Comparison of ENCODE assay signal across 9 mouse cellular contexts in the genomic region with DNA sequence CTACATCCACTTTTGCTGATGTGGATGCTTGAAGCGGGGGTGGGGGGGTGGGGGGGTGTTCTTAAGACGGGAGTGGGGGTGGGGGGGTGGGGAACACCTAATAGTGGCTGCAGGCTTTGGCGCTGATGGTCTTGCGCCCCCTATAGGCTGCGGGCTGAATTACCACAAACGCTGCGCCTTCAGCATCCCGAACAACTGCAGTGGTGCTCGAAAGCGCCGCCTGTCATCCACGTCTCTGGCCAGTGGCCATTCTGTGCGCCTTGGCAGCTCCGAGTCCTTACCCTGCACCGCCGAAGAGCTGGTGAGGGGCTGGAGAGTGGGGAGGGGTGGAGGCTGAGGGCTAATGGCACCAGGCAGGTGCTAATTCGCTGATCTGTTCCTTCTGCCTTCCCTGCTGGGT. TPM values are rescaled to one million over a fixed set of nuclear protein-coding genes. Genes with fewer than 3 reads are reported as not detected.
DNase-seq lines count a peak whose midpoint lies in the region; ATAC-seq lines count a peak whose summit lies in the region.
"Had no signal": no experiment of that assay in that cellular context is flagged by ENCODE, and none has a peak within 500 bp of the region (broad histone marks: within the 10 kb centered on the region; RNA-seq: fewer than 3 reads in every experiment).

No protein-coding gene starts in this region.

- DNase-seq in midbrain, embryonic 11.5 days (ENCODE audit: low spot score, missing footprints): peak; percentile 96
- DNase-seq in adrenal gland, postnatal 25 days: peak; percentile 50
- peak; percentile 61 for DNase-seq in embryo, embryonic 10.5 days (ENCODE audit: low spot score)
- peak; percentile 57 for DNase-seq in kidney, postnatal 14 days
- peak; percentile 65 for DNase-seq in lung, postnatal 14 days
- DNase-seq in testis, postnatal 10 days (ENCODE audit: low spot score): peak; percentile 81

- no peak overlapping the region for H3K4me3 ChIP-seq in midbrain, embryonic 11.5 days (ENCODE audit: low read depth, low read length)
- H3K4me3 ChIP-seq in midbrain, embryonic 16.5 days (ENCODE audit: low read depth, low read length): no peak overlapping the region
- H3K4me3 ChIP-seq: limb, embryonic 13.5 days; stomach, embryonic 15.5 days had no signal

- no peak overlapping the region for H3K27ac ChIP-seq in midbrain, embryonic 11.5 days (ENCODE audit: low read depth, low read length)
- no peak overlapping the region for H3K27ac ChIP-seq in midbrain, embryonic 16.5 days (ENCODE audit: low read length)
- H3K27ac ChIP-seq: limb, embryonic 13.5 days; stomach, embryonic 15.5 days had no signal

- H3K36me3 ChIP-seq in midbrain, embryonic 11.5 days (ENCODE audit: control insufficient read depth, insufficient read depth, low read length): 0 out of 2 replicates have a peak, but pooled peaks cover 4% of the 10 kb centered on the region
- H3K36me3 ChIP-seq in midbrain, embryonic 16.5 days (ENCODE audit: control insufficient read depth, insufficient read depth, low read length): 0 out of 2 replicates have a peak, but pooled peaks cover 12% of the 10 kb centered on the region

- ATAC-seq in midbrain, embryonic 11.5 days (ENCODE audit: low FRiP score): peak; percentile 48; the same call in 1 of the 2 replicates
- ATAC-seq in midbrain, embryonic 16.5 days: no peak

- H3K27me3 ChIP-seq in midbrain, embryonic 11.5 days (ENCODE audit: control insufficient read depth, insufficient read depth, low read length): no peaks in the 10 kb centered on the region
- H3K27me3 ChIP-seq in midbrain, embryonic 16.5 days (ENCODE audit: control insufficient read depth, insufficient read depth, low read depth, low read length): no peaks in the 10 kb centered on the region
- H3K27me3 ChIP-seq: limb, embryonic 13.5 days; stomach, embryonic 15.5 days had no signal

- H3K9ac ChIP-seq in midbrain, embryonic 11.5 days (ENCODE audit: low read length): no peak overlapping the region
- no peak overlapping the region for H3K9ac ChIP-seq in midbrain, embryonic 16.5 days (ENCODE audit: low read depth, low read length)
- H3K9ac ChIP-seq: limb, embryonic 13.5 days; stomach, embryonic 15.5 days had no signal

- no peak overlapping the region for H3K4me2 ChIP-seq in midbrain, embryonic 11.5 days
- H3K4me2 ChIP-seq in midbrain, embryonic 16.5 days (ENCODE audit: low read length): no peak overlapping the region
- H3K4me2 ChIP-seq: limb, embryonic 13.5 days; stomach, embryonic 15.5 days had no signal

- H3K9me3 ChIP-seq in midbrain, embryonic 11.5 days (ENCODE audit: control insufficient read depth, low read length): no peaks in the 10 kb centered on the region
- no peaks in the 10 kb centered on the region for H3K9me3 ChIP-seq in midbrain, embryonic 16.5 days (replicated peaks; ENCODE audit: control insufficient read depth, low read length, poor library complexity, severe bottlenecking)
- H3K9me3 ChIP-seq: limb, embryonic 13.5 days; stomach, embryonic 15.5 days had no signal

- WGBS in midbrain, embryonic 11.5 days: 16% methylated on average over 17 of the region's 17 CpGs
- 18% methylated on average over 17 of the region's 17 CpGs for WGBS in midbrain, embryonic 16.5 days

- peaks cover 8% of the 10 kb centered on the region for H3K4me1 ChIP-seq in midbrain, embryonic 11.5 days (ENCODE audit: control insufficient read depth, insufficient read depth, low read length)
- peaks cover 13% of the 10 kb centered on the region for H3K4me1 ChIP-seq in midbrain, embryonic 16.5 days (ENCODE audit: control insufficient read depth, insufficient read depth, low read length)

RNA-seq across cellular contexts. Expression of a gene that starts 5.9 kb away (rescaled TPM):
- polyA plus RNA-seq in midbrain, embryonic 11.5 days (2014; fragmentation: Nextera tagmentation; extraction: Ambion mirVana): 9.2 and 10.3 TPM in 2 replicates
- 6.0 and 6.9 TPM in 2 replicates for polyA plus RNA-seq in midbrain, embryonic 16.5 days (2015; fragmentation: Nextera tagmentation; extraction: Ambion mirVana)
- 17.5 and 23.9 TPM in 2 replicates for total RNA-seq in adrenal gland, postnatal 25 days (2021)

RNA-seq across cellular contexts. Expression of a gene that starts 26.5 kb away (rescaled TPM):
- 4.8 and 5.3 TPM in 2 replicates for polyA plus RNA-seq in midbrain, embryonic 11.5 days (2014; fragmentation: Nextera tagmentation; extraction: Ambion mirVana)
- polyA plus RNA-seq in midbrain, embryonic 16.5 days (2015; fragmentation: Nextera tagmentation; extraction: Ambion mirVana): 2.6 and 3.0 TPM in 2 replicates
- total RNA-seq in adrenal gland, postnatal 25 days (2021): 1.8 and 2.8 TPM in 2 replicates

RNA-seq across cellular contexts. Expression of a gene that starts 32.0 kb away (rescaled TPM):
- polyA plus RNA-seq in midbrain, embryonic 11.5 days (2014; fragmentation: Nextera tagmentation; extraction: Ambion mirVana): 24.3 and 25.9 TPM in 2 replicates
- polyA plus RNA-seq in midbrain, embryonic 16.5 days (2015; fragmentation: Nextera tagmentation; extraction: Ambion mirVana): 52.1 and 53.8 TPM in 2 replicates
- total RNA-seq in adrenal gland, postnatal 25 days (2021): 27.5 and 28.2 TPM in 2 replicates

RNA-seq across cellular contexts. Expression of a gene that starts 32.9 kb away (rescaled TPM):
- polyA plus RNA-seq in midbrain, embryonic 11.5 days (2014; fragmentation: Nextera tagmentation; extraction: Ambion mirVana): 111 and 115 TPM in 2 replicates
- 185 and 199 TPM in 2 replicates for polyA plus RNA-seq in midbrain, embryonic 16.5 days (2015; fragmentation: Nextera tagmentation; extraction: Ambion mirVana)
- total RNA-seq in adrenal gland, postnatal 25 days (2021): 73.7 and 116 TPM in 2 replicates

RNA-seq across cellular contexts. Expression of a gene that starts 43.0 kb away (rescaled TPM):
- 9.7 and 10.2 TPM in 2 replicates for polyA plus RNA-seq in midbrain, embryonic 11.5 days (2014; fragmentation: Nextera tagmentation; extraction: Ambion mirVana)
- polyA plus RNA-seq in midbrain, embryonic 16.5 days (2015; fragmentation: Nextera tagmentation; extraction: Ambion mirVana): 14.0 and 49.2 TPM in 2 replicates
- 0.70 TPM in 1 of 2 replicates, not detected in the other for total RNA-seq in adrenal gland, postnatal 25 days (2021)
